Mouse (Mus musculus) kidney, adult 2 months (tissue): ENCODE data around the gene Fam20a.

Experiments
- CTCF ChIP-seq: fragments of 200-500 bp; conservative IDR thresholded peaks from 2 replicates; pipeline ENCODE4 v1.5.1; 2011; ENCODE audit warnings: low read depth, mild to moderate bottlenecking, control low read depth, low read length, moderate library complexity, mixed read lengths; ENCODE audit not compliant: insufficient read depth, insufficient read length
- POLR2A ChIP-seq: fragments of 200-500 bp; IDR thresholded peaks from one replicate; pipeline ENCODE4 v1.6.1; 2011; ENCODE audit warnings: low read depth, low read length, control low read depth

DNA sequence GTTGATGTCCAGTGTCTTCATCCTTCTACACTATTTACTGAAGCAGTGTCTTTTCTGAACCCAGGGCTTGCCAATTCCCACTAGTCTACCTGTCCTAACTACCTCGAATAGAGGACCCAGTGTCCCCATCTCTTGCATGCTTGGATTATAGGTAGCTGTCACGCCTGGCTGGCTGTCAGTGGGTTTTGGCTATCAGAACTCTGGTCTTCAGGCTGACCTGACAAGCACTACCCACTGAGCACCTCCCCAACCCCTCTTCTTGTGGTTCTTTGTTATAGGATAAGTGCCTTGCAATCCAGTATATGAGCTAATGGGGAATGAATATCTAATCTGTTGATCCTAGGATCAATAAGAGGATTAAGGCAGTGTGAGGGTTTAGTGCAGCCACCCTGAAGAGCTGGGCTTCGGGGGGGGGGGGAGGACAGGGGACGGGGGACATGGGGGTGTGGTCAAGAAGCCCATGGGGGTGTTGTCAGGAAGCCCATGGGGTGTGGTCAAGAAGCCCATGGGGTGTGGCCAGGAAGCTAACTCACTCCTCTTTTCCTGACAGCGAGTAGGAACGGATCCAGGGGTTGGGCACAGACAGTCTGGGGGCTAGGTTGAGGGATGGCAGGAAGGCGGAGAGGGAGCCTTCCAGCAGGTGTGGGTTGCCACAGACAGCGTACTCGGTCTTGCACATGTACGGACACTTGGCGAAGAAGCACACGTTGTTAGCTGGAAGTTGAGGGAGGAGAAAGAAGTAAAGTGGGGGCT, 45.3 kb downstream of the Fam20a start:
- TF ChIP-seq POLR2A (no peak), CTCF (no peak)
